24 mouse cellular contexts compared by ENCODE assay signal in genomic region chr16:78547367-78547766, GRCm38 (mm10). TPM values are rescaled to one million over a fixed set of nuclear protein-coding genes. Genes with fewer than 3 reads are reported as not detected.
DNase-seq lines count a peak whose midpoint lies in the region; ATAC-seq and TF ChIP-seq lines count a peak whose summit lies in the region.
"Had no signal": no experiment of that assay in that cellular context is flagged by ENCODE, and none has a peak within 500 bp of the region (broad histone marks: within the 10 kb centered on the region; RNA-seq: fewer than 3 reads in every experiment).

No protein-coding gene starts in this region.

- H3K27ac ChIP-seq in thymus, adult 2 months (ENCODE audit: control insufficient read depth, insufficient read depth, low read length), result peak overlapping the region; percentile 16; the same call in 1 of the 2 replicates
- H3K27ac ChIP-seq: embryonic facial prominence, embryonic 12.5 days; embryonic facial prominence, embryonic 15.5 days; heart, embryonic 15.5 days; hindbrain, embryonic 14.5 days; hindbrain, postnatal 0 days had no signal

- TF ChIP-seq POLR2A in thymus, adult 2 months (IDR thresholded peaks at IDR 0.05; ENCODE audit: control insufficient read depth, extremely low read depth, insufficient read depth, low read length, poor library complexity), result no peak

- TF ChIP-seq CTCF in thymus, adult 2 months (IDR thresholded peaks at IDR 0.05; ENCODE audit: borderline replicate concordance, control insufficient read depth, extremely low read depth, insufficient read depth, low read length, poor library complexity), result no peak

- H3K4me1 ChIP-seq in thymus, adult 2 months (replicated peaks; ENCODE audit: control insufficient read depth, insufficient read depth, low read length), result peaks cover 26% of the 10 kb centered on the region
- H3K4me1 ChIP-seq: embryonic facial prominence, embryonic 12.5 days; embryonic facial prominence, embryonic 15.5 days; heart, embryonic 12.5 days; heart, embryonic 15.5 days had no signal

- WGBS in thymus, adult 2 months, result 54% methylated on average over 10 of the region's 10 CpGs

- peaks cover 27% of the 10 kb centered on the region for H3K36me3 ChIP-seq in thymus, adult 2 months (ENCODE audit: control insufficient read depth, insufficient read depth, low read length)

- no peaks in the 10 kb centered on the region for H3K27me3 ChIP-seq in thymus, adult 2 months (ENCODE audit: control insufficient read depth, insufficient read depth, low read length)
- H3K27me3 ChIP-seq: embryonic facial prominence, embryonic 12.5 days; embryonic facial prominence, embryonic 15.5 days; heart, embryonic 12.5 days; heart, embryonic 15.5 days had no signal

- H3K4me3 ChIP-seq in thymus, adult 2 months (ENCODE audit: control insufficient read depth, insufficient read depth, low read length), result no peak overlapping the region
- H3K4me3 ChIP-seq: embryonic facial prominence, embryonic 12.5 days; embryonic facial prominence, embryonic 15.5 days; heart, embryonic 12.5 days; heart, embryonic 15.5 days had no signal

- no peak for DNase-seq in thymus, adult 2 months
- no peak for DNase-seq in thymus, adult 18-20 months
- DNase-seq in urinary bladder, postnatal 10 days (ENCODE audit: low spot score), result no peak
- DNase-seq in kidney, postnatal 36 days, result no peak
- DNase-seq in frontal cortex, adult 2 months (ENCODE audit: extremely low spot score in 1 of 2, low spot score in 1 of 2), result no peak
- DNase-seq: adrenal gland, postnatal 10 days; adrenal gland, postnatal 36 days; cerebellum, adult 18-20 months; cerebellum, adult 9-10 months; cerebellum, postnatal 14 days; forebrain, postnatal 0 days; gastrocnemius, postnatal 25 days; heart, adult 18-20 months; heart, postnatal 10 days; heart, postnatal 4 days had no signal

- peak; percentile 37 for ATAC-seq in CD4-positive, CD25-positive, alpha-beta regulatory T cell, adult 4 months
- ATAC-seq in megakaryocyte, adult 5-6 weeks (ENCODE audit: poor library complexity, severe bottlenecking), result 0 out of 2 replicates have a peak, but pooled peaks have one; percentile 9
- ATAC-seq: forebrain, embryonic 14.5 days; forebrain, postnatal 0 days; hindbrain, postnatal 0 days had no signal

RNA-seq across cellular contexts. Expression of gene D16Ertd472e, which starts 29.1 kb away (rescaled TPM):
- polyA plus RNA-seq in thymus, adult 2 months (2012; rRNA removed), result 39.2 and 44.4 TPM in 2 replicates
- 10 to 100 TPM; 40.6 to 41.3 TPM for polyA plus RNA-seq in CD4-positive, CD25-positive, alpha-beta regulatory T cell, adult 4 months (2017; shearing (Covaris generic))
- total RNA-seq in megakaryocyte, adult 5-6 weeks (2015), result 10.9 and 15.6 TPM in 2 replicates
- 16.5 and 17.8 TPM in 2 replicates for total RNA-seq in megakaryocyte, adult 5-6 weeks (2017)
- 5.1 TPM in 2 replicates for polyA plus RNA-seq in frontal cortex, adult 2 months (2012; rRNA removed)
